Comparison of ENCODE assay signal across 9 mouse cellular contexts in genomic region chr7:60139742-60140480, GRCm38 (mm10). TPM values are rescaled to one million over a fixed set of nuclear protein-coding genes. Genes with fewer than 3 reads are reported as not detected.
A peak's percentile ranks its signal among the peaks of the same experiment; 100 is the strongest.
DNase-seq lines count a peak whose midpoint lies in the region; ATAC-seq lines count a peak whose summit lies in the region.
"Had no signal": no experiment of that assay in that cellular context is flagged by ENCODE, and none has a peak within 500 bp of the region (broad histone marks: within the 10 kb centered on the region; RNA-seq: fewer than 3 reads in every experiment).

Gene Snrpn (minus strand): TSS chr7:60140219.

- H3K27me3 ChIP-seq in kidney, embryonic 15.5 days = no peaks in the 10 kb centered on the region
- no peaks in the 10 kb centered on the region for H3K27me3 ChIP-seq in intestine, embryonic 15.5 days (replicated peaks)
- H3K27me3 ChIP-seq in midbrain, embryonic 16.5 days (ENCODE audit: control insufficient read depth, insufficient read depth, low read depth, low read length) = no peaks in the 10 kb centered on the region

- no peak within 1 kb of the TSS for H3K9ac ChIP-seq in kidney, embryonic 15.5 days
- no peak within 1 kb of the TSS for H3K9ac ChIP-seq in intestine, embryonic 15.5 days
- H3K9ac ChIP-seq in midbrain, embryonic 16.5 days (ENCODE audit: low read depth, low read length) = no peak within 1 kb of the TSS

- no peaks in the 10 kb centered on the region for H3K36me3 ChIP-seq in kidney, embryonic 15.5 days
- no peaks in the 10 kb centered on the region for H3K36me3 ChIP-seq in intestine, embryonic 15.5 days
- no peaks in the 10 kb centered on the region for H3K36me3 ChIP-seq in midbrain, embryonic 16.5 days (ENCODE audit: control insufficient read depth, insufficient read depth, low read length)

- no peak within 1 kb of the TSS for H3K4me2 ChIP-seq in kidney, embryonic 15.5 days
- H3K4me2 ChIP-seq in intestine, embryonic 15.5 days (replicated peaks) = no peak within 1 kb of the TSS
- peak within 1 kb of the TSS; percentile 14; the same call in 1 of the 2 replicates for H3K4me2 ChIP-seq in midbrain, embryonic 16.5 days (ENCODE audit: low read length)

- H3K27ac ChIP-seq in kidney, embryonic 15.5 days = no peak within 1 kb of the TSS
- H3K27ac ChIP-seq in intestine, embryonic 15.5 days = no peak within 1 kb of the TSS
- peak within 1 kb of the TSS; percentile 66 for H3K27ac ChIP-seq in midbrain, embryonic 16.5 days (ENCODE audit: low read length)

- 69% methylated on average over 4 of the region's 4 CpGs for WGBS in kidney, embryonic 15.5 days
- WGBS in intestine, embryonic 15.5 days = 53% methylated on average over 4 of the region's 4 CpGs
- 41% methylated on average over 4 of the region's 4 CpGs for WGBS in midbrain, embryonic 16.5 days

- H3K4me1 ChIP-seq in kidney, embryonic 15.5 days = no peaks in the 10 kb centered on the region
- no peaks in the 10 kb centered on the region for H3K4me1 ChIP-seq in intestine, embryonic 15.5 days (replicated peaks)
- no peaks in the 10 kb centered on the region for H3K4me1 ChIP-seq in midbrain, embryonic 16.5 days (ENCODE audit: control insufficient read depth, insufficient read depth, low read length)

- no peak within 1 kb of the TSS for H3K4me3 ChIP-seq in kidney, embryonic 15.5 days (replicated peaks)
- no peak within 1 kb of the TSS for H3K4me3 ChIP-seq in intestine, embryonic 15.5 days (replicated peaks)
- H3K4me3 ChIP-seq in midbrain, embryonic 16.5 days (ENCODE audit: low read depth, low read length) = no peak within 1 kb of the TSS

- no peak for ATAC-seq in kidney, embryonic 15.5 days (replicated peaks; ENCODE audit: low FRiP score)
- no peak for ATAC-seq in intestine, embryonic 15.5 days
- peak; percentile 82 for ATAC-seq in midbrain, embryonic 16.5 days
- no peak for ATAC-seq in erythroblast, adult 5-6 weeks (replicated peaks; ENCODE audit: low FRiP score, poor library complexity, severe bottlenecking)

- no peaks in the 10 kb centered on the region; the same call in 1 of the 2 replicates for H3K9me3 ChIP-seq in kidney, embryonic 15.5 days (replicated peaks)
- no peaks in the 10 kb centered on the region for H3K9me3 ChIP-seq in intestine, embryonic 15.5 days
- no peaks in the 10 kb centered on the region for H3K9me3 ChIP-seq in midbrain, embryonic 16.5 days (replicated peaks; ENCODE audit: control insufficient read depth, low read length, poor library complexity, severe bottlenecking)

- DNase-seq in kidney, adult 11 months = no peak
- DNase-seq in adrenal gland, postnatal 4 days (ENCODE audit: low spot score in 2 of 2) = no peak
- DNase-seq in gastrocnemius, postnatal 25 days = no peak
- no peak for DNase-seq in spleen, adult 12 weeks (ENCODE audit: low spot score)

RNA-seq across cellular contexts. Expression of gene Snrpn, which starts in this region (rescaled TPM):
- polyA plus RNA-seq in kidney, embryonic 15.5 days (2015; fragmentation: Nextera tagmentation; extraction: Ambion mirVana) = 36.3 and 39.1 TPM in 2 replicates
- 10 to 100 TPM; 40.6 to 42.9 TPM for total RNA-seq in adrenal gland, postnatal 4 days (2021)
- total RNA-seq in gastrocnemius, postnatal 25 days (2021) = 10 to 100 TPM; 44.1 to 50.6 TPM
- 45.8 and 49.5 TPM in 2 replicates for polyA plus RNA-seq in intestine, embryonic 15.5 days (2015; fragmentation: Nextera tagmentation; extraction: Ambion mirVana)
- polyA plus RNA-seq in midbrain, embryonic 16.5 days (2015; fragmentation: Nextera tagmentation; extraction: Ambion mirVana) = 956 and 1,064 TPM in 2 replicates
- total RNA-seq in erythroblast, adult 5-6 weeks (2015; ENCODE audit: low replicate concordance) = not detected in 2 replicates
- not detected in 2 replicates for total RNA-seq in erythroblast, adult 5-6 weeks (2017; ENCODE audit: low replicate concordance)
- total RNA-seq: MEL had no signal

Comparison
In these comparisons a context has a peak if more than half of its experiments do, and no peak if none do; other contexts are left out.
1. RNA of gene Snrpn (total RNA-seq): 44.1 to 50.6 TPM in gastrocnemius, postnatal 25 days and 40.6 to 42.9 TPM in adrenal gland, postnatal 4 days; not detected in erythroblast, adult 5-6 weeks; every median in the first group is over 10 times any median in the second.
2. RNA of gene Snrpn (polyA plus RNA-seq): 956 to 1,064 TPM in midbrain, embryonic 16.5 days; 45.8 to 49.5 TPM in intestine, embryonic 15.5 days and 36.3 to 39.1 TPM in kidney, embryonic 15.5 days; every median in the first group is over 10 times any median in the second.